Mouse (Mus musculus) retina, adult 2 months (tissue): ENCODE measurements around the gene Ccdc34.

ENCODE experiments used
- DNase-seq: peaks from one replicate; pipeline ENCODE4 v3.0.0-alpha.2; 2012; ENCODE audit warnings: low read depth, low spot score

Ccdc34 gene

DNA sequence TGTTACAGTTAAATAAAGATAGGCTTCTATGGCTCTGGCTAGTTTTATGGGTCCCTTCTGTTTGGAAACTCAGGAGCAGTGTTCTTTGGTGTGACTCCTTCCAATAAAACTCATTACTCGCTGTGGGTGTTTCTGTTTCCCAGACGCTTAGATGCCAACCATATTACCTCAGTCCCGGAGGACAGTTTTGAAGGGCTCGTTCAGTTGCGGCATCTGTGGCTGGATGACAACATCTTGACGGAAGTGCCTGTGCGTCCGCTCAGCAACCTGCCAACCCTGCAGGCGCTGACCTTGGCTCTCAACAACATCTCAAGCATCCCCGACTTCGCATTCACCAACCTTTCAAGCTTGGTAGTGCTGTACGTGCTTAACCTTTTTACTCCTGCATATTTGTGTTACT lies 21.2 kb upstream of the Ccdc34 start:
- DNase-seq: no peak

DNA sequence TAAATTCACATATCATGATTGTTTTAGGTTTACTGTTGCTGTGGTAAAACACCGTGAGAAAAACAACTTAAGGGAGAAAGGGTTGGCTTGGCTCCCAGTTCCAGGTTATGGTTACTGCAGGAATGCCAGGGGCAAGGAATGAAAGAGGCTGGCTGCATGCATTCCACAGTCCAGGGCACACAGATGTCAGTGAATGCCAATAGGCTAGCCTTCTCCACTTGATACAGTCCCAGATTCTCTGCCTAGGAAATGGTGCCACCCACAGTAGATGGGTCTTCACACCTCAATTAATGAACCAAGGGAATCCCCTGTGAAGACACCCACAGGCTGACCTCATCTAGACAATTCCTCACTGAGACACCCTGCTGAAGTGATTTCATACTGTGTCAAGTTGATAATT lies 12.9 kb upstream of the Ccdc34 start:
- DNase-seq: no peak

DNA sequence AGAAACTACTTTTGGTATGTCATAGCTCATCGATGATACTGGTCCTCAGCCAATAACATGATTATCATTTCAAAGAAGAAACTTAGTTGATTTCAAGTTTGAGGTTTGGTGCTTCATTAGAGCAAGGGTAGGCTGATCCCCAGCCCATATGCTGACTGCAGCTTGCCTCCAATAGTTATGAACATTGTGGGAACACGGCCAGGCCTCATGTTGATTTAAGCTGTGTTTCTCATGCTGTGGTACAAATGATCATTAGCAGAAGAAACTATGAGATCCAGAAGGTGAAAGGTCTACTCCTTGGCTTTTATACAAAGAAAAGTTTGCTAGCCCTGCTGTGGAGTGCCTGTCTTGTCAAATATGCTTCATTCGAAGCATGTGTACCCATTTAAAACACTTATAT lies 12.5 kb upstream of the Ccdc34 start:
- DNase-seq: no peak

DNA sequence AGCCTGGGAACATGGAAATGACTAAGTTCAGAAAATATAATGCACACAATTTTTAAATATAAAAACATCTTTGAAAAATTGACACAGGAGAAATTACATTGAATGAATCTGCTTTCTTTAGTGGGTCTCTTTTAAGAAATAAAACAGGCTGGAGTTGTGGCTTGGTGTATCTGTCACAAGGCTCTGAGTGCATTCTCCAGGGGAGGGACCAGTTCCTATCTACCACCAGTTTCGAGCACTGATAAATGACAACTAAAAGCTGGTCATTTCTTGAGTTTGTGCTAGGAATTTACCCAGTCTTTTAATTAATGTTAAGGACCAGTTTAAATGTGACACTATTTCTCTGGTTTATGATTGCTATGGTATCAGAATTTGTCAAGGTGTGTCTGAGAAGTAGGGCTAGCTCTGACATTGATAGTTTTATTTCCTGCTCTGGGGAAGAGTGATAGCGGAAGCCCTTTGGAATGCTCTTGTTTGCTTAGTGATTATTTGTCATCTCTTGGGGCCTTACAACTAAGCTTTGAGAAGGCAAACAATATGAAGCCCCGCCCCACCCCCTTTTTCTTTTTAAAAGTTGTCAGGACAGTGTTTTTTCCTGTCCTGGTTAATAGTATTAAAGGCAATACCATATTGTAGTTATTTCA lies 11.9 kb upstream of the Ccdc34 start:
- DNase-seq: no peak

GRCm38 (mm10) chr2:110007423-110008267 lies 10.0 kb upstream of the Ccdc34 start:
- DNase-seq: no peak

DNA sequence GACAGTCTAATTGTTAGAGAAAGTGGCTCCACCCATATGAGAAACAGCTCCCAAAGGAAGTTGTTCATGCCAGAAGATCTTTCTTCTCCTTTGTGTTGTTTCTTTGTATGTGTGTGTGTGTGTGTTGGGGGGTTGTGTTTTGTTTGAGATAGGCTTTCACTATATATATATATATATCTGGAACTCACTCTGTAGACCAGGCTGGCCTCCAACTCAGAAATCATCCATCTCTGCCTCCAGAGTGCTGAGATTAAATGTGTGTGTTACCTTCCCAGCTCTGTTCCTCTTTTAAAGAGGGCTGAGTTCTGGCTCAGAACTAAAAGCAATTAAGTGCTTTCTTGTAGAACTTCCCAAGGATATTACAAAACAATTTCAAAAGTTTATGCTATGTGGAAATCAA lies 8.2 kb upstream of the Ccdc34 start:
- DNase-seq: no peak

DNA sequence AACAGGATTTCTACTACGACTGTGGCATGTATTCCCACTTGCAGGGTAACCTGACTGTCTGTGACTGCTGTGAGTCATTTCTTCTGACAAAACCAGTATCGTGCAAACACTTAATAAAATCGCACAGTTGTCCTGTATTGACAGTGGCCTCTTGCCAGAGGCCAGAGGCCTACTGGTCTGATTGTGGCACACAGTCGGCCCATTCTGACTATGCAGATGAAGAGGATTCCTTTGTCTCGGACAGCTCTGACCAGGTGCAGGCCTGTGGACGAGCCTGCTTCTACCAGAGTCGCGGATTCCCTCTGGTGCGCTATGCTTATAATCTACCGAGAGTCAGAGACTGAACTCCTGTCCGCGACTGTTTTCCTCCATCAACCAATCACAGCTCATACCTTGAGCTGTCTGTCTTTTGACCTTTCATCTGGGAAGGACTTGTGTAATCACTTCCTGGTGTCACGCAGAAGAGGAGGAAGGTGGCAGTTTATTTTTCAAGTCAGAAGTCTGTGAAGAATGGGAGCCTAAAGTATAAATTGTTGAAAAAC lies 5.4 kb upstream of the Ccdc34 start:
- DNase-seq: no peak

DNA sequence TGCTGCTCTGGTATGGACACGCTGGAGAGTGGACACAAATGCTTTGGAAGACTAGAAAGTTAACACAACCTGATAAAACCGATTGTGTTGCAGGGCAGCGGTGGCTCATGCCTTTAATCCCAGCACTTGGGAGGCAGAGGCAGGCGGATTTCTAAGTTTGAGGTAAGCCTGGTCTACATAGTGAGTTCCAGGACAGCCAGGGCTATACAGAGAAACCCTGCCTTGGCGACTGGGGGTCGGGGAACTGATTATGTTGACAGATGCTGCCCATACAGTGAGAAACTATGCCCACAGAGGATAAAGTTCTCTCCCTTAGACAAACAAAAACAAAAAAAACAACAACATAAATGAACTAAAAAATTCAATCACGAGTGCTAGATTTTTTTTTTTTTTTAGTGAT lies 530 bp upstream of the Ccdc34 start:
- no peak for DNase-seq

- DNase-seq: no peak
Measured at GRCm38 (mm10) chr2:110019656-110020055, 2.0 kb downstream of the Ccdc34 start.

DNA sequence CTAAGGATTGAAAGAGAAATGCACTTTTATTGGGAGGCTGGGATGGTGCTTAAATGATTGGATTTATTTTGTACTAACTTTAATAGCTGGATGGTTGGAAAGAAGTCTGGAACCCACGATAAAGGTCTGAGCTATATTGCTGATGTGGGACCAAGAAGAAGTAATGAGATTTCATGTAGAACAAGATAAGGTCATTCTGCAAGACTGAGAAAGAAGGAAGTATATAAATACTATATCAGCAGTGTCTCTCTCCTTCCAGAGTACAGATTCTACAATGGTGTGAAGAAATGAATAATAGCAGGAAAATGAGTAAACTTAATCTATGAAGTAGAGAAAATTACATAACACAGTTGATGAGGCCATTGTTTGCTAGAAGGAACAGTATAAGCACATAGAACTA lies 2.8 kb downstream of the Ccdc34 start:
- DNase-seq: no peak

DNA sequence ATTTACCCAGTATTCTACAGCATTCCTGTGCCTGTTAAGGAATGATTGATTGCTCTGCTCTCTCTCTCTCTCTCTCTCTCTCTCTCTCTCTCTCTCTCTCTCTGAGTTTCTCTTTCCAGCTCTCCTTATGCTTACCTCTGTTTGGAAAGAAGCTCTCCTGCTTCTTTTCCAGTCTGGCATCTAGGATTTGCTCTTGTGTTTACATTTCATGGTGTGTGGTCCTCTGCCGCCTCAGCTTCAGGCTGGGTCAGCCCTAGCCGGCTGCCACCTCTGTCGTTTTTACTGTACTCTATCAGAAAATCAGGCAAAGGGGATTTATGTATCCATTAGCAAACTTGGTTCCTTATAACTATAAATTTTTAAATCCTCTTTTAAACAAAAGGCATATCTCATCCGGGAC lies 18.6 kb downstream of the Ccdc34 start:
- DNase-seq: no peak

DNA sequence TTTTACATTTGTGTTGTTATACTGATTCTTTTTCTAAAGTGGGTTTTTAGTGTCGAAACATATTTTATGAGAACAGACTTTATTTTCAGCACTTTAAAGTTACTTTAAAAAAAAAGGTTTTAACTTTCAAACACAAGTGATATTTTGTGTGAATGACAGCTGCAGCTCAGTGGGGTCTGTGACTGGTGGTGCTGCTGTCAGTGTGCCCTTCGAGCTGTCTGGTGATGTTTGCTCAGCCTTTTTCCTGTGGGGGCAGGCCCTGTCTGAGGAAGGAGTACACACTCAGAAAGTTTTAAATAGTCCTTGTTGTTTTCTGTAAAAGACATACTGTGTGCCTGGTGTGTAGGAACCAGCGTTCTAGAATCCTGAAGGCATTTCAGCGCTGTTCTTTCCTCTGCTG lies 19.0 kb downstream of the Ccdc34 start:
- no peak for DNase-seq

DNA sequence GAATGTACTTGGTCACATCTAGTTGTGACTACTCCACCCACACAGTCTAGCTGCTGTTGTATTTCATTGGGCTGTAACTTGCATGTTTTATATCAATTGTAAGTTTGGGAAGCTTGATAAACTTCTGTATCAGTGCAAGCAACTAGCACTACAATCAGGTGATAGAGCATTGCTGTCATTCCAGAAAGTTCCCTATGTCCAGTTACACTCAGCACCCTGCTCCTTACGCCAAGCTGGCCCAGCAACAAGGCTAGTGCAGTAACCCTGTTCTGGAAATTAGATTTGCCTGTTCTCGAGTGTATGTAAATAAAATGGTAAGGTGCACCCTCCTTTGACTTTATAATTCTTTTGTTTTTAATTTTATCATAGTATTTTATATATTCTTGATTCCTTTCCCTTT lies 19.6 kb downstream of the Ccdc34 start:
- DNase-seq: no peak

DNA sequence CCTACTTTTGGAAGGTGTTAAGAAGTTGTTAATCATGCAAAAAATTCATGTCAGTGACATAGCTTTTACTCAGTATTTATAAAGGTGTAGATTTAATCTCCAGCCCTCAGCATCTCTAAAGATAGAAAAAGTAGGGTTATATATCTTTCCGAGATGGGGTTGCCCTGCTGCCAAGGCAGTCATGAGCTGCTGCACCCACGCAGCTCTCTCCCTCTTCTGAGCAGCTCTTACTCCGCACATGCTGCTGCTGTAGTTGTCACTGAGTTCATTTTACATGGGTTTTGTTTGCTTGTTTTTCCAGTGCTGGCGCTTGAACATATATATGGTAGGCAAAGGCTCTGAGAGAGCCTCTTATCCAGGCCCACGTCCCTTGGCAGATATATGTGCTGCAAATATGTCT lies 20.7 kb downstream of the Ccdc34 start:
- no peak for DNase-seq

DNA sequence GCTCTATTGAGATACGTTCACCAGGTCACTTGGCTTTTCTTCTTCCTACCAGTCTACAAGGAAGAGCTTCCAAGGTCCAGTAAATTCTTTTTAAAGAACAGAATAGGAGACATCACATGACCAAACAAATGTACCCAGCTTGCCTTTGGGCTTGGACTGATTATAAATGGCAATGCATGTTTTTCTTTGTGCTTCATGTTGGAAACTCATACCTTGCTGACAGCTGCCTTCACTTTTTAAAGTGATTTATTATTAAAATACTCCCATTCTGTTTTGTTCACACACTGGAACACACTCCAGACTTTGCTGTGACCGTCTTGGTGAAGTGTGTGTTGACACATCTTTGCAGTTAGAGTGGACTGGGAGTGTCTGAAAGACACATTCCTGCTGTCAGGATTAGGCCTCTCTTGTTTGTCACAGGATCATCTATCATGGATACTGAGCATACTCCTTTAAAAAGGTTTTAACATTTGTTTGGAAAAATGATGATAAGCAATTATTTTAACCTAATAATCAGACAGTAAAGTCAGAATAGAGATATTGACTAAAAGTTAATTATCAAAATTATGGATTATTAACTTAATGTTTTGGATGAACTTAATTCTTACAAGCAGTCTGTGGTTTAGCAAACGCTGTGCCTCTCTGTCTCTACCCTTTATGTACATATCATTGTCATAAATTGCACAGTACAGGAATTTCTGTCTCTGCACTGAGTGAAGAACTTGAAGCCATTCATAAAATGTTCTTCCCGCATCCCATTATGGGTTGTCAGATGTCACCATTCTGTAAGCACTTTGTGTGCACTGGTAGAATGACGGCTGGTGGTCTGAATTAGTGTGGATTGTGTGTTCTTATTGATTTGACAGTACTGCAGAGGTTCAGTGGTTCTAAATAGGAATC lies 25.5 kb downstream of the Ccdc34 start:
- DNase-seq: no peak

GRCm38 (mm10) chr2:110058424-110058823 lies 40.8 kb downstream of the Ccdc34 start:
- DNase-seq: no peak

DNA sequence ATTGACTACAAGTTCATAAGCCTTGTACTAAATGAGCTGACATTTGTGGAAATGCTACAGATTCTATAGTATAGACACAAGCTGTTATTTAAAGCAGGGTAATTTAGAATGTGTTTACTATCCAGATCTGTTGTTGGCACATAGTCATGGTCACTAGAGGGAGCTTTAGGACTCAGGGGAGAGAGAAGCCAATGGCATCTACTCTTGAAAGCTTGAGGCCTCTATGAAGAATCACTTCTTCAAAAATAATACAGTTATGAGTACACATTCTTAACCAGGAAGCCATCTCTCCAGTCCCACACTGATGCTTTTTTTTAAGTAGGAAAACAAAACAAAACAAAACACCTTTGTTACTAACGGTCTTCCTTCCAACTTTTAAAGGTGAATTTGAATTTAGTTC lies 45.5 kb downstream of the Ccdc34 start:
- no peak for DNase-seq

DNA sequence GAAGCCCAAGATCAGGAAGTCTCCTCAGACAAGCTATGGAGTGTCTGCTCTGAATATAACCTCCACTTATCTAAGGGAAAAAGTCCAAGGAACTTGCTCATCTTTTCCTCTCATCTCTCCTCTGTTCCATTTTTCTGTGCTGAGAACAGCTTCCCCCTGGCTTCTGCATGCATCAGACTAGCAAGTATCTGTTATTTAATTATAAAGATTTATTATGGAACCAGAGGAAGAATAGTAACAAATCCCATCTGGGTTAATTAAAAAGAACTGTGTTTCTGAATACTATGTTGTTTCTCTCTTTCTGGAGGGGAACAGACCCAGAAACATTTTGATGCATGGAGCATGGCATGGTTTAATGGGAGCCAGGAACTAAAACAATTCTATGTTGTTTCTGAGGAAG lies 51.3 kb downstream of the Ccdc34 start:
- no peak for DNase-seq

DNA sequence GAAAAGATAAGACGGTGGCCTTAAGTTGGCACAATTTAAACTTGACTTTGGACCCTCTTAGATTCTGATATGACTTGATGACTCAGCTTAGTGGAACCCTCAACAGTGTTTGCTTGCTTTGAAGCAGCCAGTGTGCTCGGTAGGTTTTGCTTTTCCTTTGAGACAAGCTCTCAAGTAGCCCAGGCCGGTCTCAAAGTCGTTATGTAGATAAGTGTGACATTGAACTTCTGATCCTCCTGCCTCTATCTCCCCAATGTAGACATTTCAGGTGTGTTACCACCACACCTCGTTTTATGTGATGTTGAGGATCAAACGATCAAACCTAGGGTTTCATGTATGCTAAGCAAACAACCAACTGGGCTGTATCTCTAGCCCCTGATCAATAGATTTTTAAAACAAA lies 55.4 kb downstream of the Ccdc34 start:
- no peak for DNase-seq

GRCm38 (mm10) chr2:110074646-110075452 lies 57.2 kb downstream of the Ccdc34 start:
- DNase-seq: no peak

- no peak for DNase-seq
Measured at GRCm38 (mm10) chr2:110077240-110077639, 59.6 kb downstream of the Ccdc34 start.
